Mouse (Mus musculus) cerebral cortex, adult 2 months (tissue): ENCODE measurements around the gene Eln.

Experiments
- WGBS: fragments of 180-500 bp; shearing (Covaris S2); methylation state at CpG from one replicate; pipeline ENCODE4 v1.1.7; 2018; 5-methylcytosine and 5-hydroxymethylcytosine counted together

Eln gene

DNA sequence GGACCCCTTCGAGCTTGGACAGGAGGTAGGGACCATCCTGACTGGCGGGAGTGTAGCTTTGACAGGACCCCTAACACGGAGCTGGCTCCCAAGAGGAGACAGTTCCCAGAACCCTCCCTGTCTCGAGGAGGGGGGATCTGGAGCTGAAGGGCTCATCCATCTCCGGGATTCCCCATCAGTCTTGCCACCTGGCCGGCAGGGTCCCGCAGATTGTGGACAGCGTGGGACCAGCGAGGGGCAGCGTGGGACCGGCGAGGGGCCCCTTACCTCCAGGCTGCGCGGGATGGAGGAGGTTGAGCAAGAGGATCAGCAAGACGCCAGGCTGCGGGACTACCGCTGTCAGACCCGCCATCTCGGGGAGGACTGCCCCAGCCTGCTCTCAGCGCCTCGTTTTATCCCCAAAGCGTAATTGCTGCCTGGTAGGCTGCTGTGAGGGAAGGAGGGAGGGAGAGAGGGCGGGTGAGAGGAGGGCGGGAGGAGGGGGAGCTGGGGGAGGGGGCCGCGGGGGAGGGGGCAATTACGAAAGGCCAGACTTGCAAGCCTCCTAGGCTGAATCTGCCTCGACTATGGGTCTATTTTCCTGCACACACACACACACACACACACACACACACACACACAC lies at the start of gene Eln:
Gene Eln (minus strand): TSS at position 434 of the 622 bp plus-strand sequence.
- 2% methylated on average over 20 of the region's 28 CpGs for WGBS

DNA sequence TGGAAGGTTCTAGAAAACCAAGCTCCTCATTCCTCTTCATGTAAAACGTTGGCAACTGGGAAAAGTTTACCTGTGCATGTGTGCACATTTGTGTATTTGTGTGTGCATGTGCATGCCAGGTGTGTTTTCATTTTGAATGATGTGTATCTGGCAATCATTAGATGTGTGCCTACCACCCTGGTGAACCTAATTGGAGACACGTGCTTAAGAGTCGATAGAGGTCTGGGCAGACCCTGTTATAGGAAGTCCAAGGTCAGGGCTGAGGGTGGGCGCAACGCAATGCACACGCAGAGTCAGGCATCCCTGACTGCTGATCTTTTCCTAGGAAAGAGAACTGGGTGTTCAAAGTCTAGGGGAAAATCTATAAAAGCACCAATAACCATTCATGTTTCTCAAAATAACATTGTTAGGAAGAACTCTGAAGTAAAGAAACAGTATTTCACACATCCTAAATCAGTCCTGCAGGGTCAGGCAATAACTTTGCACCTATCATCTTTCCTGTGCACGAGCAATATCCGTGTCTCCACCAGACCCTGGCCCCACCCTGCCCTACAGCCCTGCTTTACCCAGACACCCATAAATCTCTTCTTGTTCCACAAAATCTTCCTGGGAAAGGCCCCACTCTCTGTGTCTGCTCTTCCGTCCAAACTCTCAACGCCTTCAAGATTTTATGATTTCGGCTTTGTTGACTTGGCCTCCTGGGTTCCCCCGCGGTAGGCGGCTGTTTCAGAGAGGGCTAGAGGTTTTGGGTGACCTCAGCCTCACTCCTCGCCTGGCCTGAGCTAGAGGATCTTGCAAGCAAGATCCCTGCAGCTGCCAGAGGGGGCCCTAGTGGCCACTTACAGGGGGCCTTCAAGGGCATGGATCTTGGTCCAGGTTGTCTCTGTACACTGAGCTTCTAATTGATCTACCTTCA lies 43.2 kb upstream of the Eln start:
- WGBS, result 91% methylated on average over 15 of the region's 15 CpGs

DNA sequence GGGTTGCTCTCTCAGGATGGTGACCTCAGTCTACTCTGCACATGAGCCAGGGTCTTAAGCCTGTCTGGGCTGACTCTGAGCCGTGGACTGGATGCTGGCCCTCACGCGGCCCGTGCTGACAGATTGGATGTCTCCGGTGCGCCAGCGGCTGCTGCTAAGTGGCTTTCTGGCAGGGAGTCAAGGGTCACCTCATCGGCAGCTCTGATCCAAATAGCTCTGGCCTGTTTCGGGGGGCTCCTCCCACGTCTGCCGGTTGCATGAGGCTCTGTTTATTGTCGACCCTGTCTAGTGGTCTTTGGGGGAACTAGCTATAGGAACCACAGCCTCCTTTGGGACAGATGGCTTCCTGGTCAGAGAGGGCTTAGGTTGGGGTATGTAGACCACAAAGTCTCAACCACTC lies 41.1 kb upstream of the Eln start:
- 76% methylated on average over 12 of the region's 12 CpGs for WGBS

DNA sequence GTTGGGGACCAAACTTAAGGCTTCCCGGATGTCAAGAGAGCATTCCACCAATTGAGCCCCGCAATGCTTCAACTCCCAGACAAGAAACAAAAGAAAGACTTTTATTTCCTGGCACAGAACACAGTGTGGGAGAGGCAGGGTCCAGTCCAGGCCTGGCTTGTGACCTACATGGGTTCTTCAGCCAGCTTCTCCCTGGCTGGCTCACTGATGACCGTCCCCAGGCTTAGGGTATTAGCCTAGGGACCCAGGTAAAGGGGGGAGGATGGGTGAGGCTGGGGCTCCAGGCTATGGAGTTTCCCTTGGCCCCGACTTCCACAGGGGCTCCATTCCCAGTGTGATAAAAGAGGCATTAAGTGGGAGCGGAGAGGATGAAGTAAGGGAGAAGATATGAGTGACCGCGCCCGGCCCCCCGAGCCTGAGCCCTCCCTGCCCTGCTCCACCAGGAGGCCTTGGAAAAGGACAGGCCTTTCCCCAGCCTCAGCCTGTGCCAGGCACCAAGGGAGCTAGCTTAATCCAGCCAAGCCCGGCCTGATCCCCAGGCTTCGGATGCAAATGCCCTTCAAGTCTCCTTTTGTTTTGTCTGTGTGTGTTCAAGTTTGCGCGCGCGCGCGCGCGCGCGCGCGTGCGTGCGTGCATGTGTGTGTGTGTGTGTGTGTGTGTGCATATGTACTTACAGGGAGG lies 38.7 kb upstream of the Eln start:
- WGBS, result 27% methylated on average over 25 of the region's 25 CpGs

DNA sequence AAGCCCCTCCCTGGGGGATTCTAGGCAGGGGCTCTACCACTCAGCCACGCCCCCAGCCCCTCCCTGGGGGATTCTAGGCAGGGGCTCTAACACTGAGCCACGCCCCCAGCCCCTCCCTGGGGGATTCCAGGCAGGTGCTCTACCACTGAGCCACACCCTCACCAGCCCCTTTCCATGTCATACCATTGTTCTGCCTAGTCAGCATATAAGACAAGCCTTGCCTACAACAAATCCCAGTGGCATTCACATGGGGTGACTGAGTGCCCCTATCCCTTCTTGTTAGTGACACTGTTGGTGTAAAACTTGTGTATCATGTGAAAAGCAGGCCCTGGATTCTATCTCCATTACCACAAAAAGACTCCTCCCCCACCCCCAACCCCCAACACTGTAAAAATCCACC lies 36.7 kb upstream of the Eln start:
- WGBS, result 55% methylated on average over 2 of the region's 2 CpGs

DNA sequence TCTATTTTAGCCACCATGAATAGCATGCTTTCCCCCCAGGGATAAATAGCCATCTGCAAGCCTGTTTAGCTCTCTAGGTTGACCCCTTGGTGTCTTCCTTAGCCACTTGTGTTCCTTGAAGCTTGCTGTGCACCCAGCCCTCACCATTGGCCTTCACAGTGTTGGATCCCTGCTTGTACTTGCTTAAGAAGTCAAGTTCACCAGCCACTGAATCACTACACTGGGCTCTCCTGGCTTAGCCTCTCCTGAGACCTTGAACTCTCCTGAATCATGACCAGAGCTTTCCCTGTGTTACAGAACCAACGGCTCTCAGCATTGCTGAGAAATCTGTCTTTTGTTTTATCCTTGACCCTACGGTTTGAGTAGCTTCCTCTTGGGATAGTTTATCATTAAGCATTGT lies 33.0 kb upstream of the Eln start:
- 80% methylated on average over 2 of the region's 2 CpGs for WGBS

DNA sequence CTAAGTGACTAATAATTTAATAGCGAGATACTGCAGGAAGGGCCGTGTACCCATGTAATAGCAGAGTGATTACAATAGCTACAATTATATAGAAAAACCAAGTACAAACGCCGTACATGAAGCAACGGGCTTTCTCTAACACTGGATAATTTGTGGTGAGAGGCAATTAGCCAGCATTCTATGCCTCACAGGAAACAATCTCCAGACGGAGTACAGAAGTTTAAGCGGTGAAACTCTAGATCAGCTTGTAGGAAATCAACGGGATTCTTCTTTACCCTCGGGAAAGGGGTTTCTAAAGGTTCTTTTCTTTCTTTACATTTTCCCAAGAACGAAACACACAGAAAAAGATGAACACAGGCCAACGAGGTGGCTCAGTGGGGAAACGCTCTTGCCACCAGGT lies 29.4 kb upstream of the Eln start:
- WGBS, result 78% methylated on average over 12 of the region's 12 CpGs

DNA sequence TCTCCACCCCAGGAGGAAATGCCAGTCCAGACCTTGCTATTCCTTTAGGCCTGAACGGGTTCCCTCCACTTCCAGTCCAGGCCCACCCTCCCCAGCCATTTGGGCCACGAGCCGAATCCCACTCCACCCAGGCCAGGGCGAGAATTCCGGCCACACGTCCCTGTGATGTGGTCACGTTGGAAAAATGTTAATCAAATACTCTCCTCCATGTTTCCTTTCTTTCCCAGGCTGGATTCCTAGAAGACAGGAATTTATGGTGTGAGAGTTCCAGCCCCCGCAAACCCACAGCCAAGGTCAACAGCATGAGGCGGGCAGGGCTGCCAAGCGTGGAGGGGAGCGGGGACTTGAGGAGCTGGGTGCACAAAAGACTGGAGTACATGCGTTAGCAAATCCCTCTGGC lies 25.4 kb upstream of the Eln start:
- WGBS, result 79% methylated on average over 12 of the region's 12 CpGs

DNA sequence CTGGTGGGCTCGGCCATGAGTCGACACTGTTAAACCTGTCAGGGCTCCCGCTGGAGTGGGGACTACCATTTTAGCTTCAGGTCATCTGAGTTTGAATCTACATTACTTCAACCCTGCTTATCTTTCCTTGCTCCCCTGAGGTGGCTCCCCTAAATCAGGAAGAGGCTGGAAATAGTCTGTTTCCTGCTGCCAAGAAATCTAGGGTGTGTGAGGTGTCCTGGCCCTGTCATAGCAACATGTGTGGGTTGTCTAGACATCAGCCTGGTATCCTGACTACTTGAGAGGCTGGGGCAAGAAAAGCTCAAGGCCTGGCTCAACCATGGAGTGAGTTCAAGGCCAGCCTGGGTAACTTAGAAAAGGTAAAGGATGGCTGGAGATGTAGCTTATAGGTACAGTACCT lies 24.6 kb upstream of the Eln start:
- WGBS, result 84% methylated on average over 3 of the region's 3 CpGs

DNA sequence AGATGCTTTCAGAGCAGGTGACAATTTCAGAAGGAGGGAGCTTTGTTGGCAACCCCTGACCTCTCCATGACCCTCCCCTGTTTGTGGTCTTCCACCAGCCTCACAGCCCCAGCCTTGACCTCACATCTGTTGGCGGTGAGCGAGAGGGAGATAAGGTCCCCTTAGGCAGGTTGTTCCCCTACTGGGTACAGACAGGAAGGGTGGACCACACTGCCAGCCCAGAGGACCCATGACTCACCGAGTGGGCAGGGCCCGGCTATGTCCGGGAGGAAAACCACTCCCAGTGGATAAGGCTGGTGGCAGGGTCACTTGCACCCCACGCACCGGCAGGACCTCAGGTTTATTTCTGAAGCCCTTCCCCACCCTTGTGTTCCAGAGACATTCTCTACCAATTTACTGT lies 22.1 kb upstream of the Eln start:
- WGBS, result 81% methylated on average over 7 of the region's 7 CpGs

DNA sequence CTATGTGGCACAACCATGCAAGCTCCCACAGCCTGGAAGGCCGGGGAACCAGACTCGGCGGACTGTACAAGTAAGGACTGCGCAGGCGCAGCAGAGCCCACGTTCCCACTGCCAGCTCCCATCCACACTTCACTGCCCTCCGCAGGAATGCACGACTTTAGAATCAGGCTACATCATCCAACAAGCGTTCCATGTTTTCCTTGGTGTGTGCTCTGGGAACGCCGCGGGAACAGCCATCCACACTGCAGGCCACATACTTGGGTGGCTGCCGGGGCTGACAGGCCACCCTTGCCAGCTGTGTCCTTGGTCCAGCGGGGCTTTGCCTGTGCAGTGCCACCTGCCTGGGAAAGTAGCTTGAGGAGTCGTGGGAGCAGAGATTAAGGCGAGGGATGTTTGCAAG lies 18.3 kb upstream of the Eln start:
- WGBS, result 90% methylated on average over 16 of the region's 16 CpGs

DNA sequence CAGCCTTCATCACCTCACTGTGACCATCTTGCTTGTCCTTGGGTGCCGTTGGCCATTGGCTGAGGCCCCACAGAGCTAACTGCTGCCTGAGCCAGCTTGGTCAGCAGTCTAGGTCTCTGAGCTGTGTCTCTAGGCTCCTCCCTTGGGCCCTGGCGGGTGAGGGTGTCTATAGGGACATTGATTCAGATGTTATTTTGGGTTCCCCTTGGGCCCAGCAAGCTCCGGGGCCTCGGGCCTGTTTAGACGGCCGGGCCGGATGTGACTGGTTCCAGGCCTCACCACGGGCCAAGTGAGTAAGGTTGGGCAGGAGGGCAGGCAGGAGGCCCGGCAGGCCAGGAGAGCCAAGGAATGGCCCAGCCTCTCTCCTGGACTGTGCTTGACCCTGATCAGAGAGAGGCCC lies 16.2 kb upstream of the Eln start:
- WGBS, result 86% methylated on average over 9 of the region's 9 CpGs

DNA sequence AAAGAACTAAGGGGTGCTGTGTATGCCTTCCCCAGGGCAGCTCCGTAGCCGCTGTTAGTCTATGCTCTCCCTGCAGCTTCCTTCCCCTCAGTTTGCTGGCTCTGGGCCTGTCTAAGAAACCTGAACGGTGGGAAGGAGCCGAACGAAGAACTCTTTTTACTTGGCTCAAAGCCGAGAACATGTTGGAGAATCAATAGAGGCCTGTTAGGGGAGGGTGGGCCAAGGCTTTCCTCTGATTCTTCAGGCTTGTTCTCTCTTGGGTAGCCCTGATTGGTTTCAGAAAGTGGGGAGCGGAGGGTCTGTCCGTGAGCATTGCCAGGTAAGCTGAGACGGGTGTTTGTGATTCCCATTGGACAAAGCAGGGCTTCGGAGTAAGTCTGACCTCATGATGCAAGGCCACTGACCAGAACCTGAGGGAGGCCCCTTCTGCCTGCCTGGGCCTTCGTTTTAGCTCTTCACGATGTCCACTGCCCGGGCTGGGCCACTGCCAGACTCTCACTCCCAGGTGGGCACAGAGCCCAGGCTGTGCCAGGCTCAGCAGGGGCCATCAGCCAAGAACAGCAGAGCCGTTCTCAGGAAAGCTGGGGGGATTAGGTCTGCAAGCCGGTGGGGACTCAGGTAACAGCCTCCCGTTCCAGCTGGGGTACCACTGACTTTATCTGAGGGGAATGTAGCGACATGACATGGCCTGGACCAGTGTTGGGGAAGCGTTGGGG lies 14.4 kb upstream of the Eln start:
- WGBS, result 58% methylated on average over 18 of the region's 18 CpGs

DNA sequence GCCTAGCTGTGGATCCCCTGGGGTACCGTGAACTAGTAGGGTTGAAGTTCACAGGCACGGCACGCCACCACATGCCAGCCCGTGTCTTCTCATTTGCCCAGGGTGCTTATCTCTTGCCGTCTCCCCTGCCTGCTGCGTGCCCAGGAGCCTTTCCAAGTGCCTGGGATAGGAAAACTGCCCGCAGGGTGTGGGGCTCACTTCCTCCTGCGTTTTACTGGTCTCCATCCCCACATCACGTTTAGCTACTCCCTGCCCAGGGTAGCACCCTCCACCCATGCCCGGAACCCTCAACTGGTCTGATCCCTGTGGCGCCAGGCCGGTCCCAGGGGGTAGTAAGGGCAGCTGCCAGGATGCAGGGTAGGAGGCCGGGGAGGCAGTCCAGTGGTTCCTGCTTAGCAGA lies 8.9 kb upstream of the Eln start:
- WGBS, result 65% methylated on average over 13 of the region's 13 CpGs

DNA sequence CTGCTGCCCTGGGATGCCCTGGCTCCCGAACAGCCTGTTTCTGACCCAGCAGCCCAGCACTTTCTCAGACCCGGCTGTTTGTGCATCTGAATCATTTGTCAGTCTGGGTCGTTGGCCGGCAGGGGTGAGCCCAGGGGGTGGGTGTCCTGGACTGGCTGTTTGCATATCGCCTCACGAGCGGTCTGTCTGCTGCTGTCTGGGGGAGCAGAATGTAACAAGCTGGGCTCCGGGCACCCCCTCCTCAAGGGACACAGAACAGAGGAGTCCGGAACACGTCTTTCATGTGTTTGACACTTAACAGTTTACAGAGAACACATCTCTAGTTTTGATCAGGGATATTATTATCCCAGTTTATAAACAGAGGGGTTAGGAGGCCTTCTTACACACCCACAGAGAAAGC lies 7.0 kb upstream of the Eln start:
- 80% methylated on average over 10 of the region's 10 CpGs for WGBS

DNA sequence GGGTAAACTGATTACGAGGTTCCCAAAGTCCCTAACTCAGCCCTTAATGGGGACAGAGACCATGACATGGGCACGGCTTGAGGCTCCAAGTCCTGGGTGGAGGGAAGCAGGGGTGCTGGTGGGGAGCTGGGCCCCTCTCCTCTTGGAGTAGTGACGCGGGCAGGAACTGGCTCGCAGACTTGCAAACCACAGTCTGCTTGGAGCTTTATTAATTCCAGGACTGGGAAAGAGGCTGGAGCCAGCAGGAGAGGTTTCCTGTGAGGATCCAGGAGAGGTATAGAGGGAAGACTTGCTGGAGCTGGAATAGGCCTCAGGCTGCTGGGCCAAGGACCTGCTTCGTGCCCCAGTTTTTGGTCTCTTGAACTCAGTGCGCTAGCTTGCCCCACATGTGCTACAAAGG lies 3.3 kb upstream of the Eln start:
- 92% methylated on average over 7 of the region's 7 CpGs for WGBS

DNA sequence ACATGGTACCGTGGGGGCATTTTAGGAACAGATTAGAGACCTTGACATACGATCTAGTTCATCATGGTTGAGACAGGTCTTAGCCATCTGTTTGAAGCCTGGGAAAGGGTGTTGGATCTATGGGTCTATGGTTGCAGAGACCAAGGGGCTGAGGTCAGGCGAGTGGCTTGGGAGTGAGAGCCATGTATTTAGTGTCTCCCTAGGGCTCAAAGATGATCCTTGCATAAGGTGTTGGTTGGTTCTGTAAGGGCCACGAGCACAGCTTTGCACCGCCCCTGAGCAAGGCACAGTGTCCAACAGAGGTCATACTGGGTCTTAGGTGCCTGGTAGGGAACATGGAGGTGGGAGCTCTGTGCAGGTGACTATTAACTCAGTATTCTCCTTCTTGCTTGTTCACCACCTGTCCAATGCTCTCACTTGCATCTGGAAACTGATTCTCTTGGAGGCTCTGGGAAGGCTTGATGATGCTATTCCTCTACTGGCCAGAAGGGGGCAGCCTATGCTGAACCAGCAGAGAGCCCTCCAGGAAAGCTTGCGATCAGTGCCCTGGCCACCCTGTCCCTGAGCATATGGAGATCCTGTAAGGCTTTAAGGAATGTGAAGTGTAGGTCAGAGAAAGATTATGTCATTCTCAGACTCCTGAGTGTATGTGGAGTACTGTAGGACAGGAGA lies 960 bp upstream of the Eln start:
- 41% methylated on average over 6 of the region's 6 CpGs for WGBS

DNA sequence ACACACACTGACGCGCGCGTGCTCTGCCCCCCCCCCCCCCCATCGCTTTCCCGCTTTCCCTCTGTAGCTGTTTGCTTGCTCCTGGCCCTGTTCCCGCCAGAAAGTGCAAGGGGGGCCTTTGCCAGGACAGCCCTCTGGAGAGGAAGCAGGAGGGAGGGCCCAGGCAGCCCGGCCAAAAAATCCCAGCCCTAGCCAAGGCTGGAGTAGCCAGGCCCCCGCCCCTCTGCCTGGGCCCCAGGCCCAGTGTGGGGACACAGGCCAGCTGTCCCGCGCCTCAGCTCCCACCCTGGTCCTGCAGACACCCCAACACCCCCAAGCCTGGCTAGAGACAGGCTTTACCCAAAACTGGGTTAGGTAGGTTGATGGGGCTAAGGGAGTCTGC lies 380 bp upstream of the Eln start:
- 5% methylated on average over 6 of the region's 11 CpGs for WGBS

DNA sequence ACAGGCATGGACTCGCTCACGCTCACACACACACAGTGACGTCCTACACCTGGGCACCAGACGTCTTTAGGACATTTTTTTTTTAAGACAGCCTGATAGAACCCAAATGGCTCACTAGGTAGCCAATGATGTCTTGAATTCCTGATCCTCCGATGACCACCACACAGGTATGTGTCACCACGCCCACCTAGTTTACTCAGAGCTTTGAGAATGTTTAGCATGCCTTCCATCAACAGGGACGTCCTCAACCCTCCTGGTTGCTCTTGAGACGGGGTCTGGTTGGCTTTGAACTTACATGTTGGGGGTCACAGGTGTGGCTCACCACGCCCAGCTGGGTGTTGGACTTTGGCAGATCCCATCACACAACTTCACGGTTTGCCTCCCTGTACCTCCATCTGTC lies 922 bp downstream of the Eln start:
- WGBS, result 80% methylated on average over 10 of the region's 10 CpGs

DNA sequence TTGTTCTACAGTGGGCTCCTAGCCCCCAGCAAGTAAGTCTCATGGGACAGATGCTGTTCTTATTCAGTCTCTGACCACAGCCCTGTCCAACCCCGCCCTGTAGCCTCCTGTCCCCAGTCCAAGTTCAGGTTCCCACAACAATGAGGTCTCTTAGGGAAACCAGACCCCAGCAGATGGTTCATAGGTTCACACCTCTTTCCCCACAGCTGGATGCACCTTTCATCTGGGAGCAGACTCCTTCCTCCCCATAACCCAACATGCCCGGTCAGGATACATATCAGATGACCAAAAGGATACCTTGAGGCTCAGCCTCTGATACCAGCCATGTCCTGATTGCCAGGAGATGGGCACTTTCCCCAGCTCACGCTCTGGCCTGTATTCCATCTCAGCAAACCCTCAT lies 1.3 kb downstream of the Eln start:
- 87% methylated on average over 3 of the region's 3 CpGs for WGBS

DNA sequence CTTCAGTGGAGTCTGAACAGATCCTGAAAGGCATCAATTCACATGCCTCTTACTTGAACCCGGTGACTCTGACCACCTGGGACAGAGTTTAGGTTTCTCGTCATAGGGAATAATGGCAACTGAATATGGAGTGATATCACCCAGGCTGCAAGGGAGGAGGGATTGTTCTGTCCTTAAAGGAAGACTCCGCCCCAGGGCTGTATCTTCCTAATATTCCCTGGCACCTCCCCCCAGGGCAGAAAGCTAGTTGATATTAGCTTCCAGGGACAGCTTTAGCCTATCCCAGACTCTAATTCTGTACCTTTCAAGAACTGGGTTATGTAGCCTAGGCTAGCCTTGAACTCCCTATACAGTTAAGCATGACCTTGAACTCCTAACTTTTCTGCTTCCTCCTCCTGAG lies 2.1 kb downstream of the Eln start:
- 96% methylated on average over 3 of the region's 3 CpGs for WGBS

DNA sequence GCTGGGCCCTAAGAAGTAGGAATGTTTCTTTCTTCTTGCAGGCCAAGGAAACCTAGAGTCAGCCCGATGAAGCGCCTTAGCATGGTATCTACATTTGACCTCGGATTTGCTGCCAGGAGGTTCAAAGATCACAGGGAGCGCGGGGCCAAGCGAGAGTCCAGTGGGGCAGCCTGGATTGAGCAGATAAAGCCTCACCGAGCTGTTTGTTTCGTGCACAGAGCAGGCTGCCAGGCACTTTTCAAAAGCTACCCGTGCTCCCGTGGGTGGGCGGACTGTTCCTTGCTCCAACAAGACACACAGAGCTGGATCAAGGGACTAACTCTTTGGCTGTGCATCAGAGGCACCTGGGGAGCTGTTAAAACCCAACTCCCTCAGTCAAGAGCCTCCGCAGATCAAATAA lies 3.1 kb downstream of the Eln start:
- 62% methylated on average over 12 of the region's 12 CpGs for WGBS
